In the genomic region with DNA sequence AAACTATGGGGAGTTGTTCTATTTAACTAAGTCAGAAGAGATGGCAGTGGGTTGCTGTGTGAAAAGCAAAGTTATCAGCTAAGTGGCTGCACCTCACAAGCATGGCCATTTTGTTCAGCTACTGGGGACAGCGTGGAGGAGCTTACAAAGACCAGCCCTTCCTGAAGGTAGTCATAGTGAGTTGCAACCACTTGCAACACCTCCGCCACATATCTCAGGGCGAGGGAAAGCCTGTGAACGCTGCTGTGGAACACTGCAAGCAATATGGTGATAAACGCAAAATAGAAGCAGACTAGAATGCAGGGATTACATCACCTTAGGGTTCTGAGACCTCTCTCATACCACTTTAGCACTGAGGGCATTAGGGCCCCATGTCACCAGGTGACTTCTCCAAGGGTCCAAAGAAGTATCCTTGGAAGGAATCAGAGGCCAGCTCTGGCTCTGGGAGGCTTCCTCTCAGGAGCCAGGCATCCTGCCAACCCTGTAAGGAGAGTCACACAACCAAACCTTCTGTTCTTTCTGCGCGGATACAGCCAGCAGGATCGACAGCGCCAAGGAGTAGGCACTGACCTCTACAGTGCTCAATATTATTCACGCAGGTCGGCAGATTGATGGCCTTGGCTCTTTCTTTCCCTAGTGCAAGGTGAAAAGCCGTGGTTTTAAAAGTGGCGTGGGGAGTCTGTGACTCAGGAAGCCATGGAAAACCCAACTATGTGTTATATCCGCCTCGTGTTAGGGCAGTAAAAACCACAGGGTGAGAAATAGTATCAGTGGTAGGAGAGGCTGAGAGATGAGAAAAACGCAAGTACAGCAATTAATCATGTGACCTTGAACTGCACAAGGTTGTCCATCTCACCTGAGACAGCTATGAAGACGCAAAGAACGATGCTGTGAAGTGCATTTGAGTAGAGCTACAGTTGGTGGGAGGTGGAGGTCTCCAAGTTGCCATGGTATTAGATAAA, we compare ENCODE assay signal across 16 mouse cellular contexts. TPM values are rescaled to one million over a fixed set of nuclear protein-coding genes. Genes with fewer than 3 reads are reported as not detected.
DNase-seq lines count a peak whose midpoint lies in the region; ATAC-seq and TF ChIP-seq lines count a peak whose summit lies in the region.
"Had no signal": no experiment of that assay in that cellular context is flagged by ENCODE, and none has a peak within 500 bp of the region (broad histone marks: within the 10 kb centered on the region; RNA-seq: fewer than 3 reads in every experiment).

No protein-coding gene starts in this region.

- no peaks in the 10 kb centered on the region for H3K9me3 ChIP-seq in limb, embryonic 10.5 days (replicated peaks)
- H3K9me3 ChIP-seq in hindbrain, embryonic 13.5 days, result no peaks in the 10 kb centered on the region
- no peaks in the 10 kb centered on the region for H3K9me3 ChIP-seq in hindbrain, postnatal 0 days (ENCODE audit: low read length)
- H3K9me3 ChIP-seq: embryonic facial prominence, embryonic 13.5 days; lung, embryonic 15.5 days; neural tube, embryonic 15.5 days had no signal

- no peaks in the 10 kb centered on the region; the same call in 1 of the 2 replicates for H3K27me3 ChIP-seq in cerebellum, adult 2 months (ENCODE audit: control insufficient read depth, insufficient read depth, low read length)
- H3K27me3 ChIP-seq in limb, embryonic 10.5 days (ENCODE audit: low read depth, poor library complexity, severe bottlenecking), result no peaks in the 10 kb centered on the region
- H3K27me3 ChIP-seq in hindbrain, embryonic 13.5 days, result no peaks in the 10 kb centered on the region
- H3K27me3 ChIP-seq in hindbrain, postnatal 0 days (ENCODE audit: insufficient read depth, low read length), result no peaks in the 10 kb centered on the region
- H3K27me3 ChIP-seq: embryonic facial prominence, embryonic 13.5 days; lung, embryonic 15.5 days; neural tube, embryonic 15.5 days had no signal

- DNase-seq in layer of hippocampus, adult 11-12 months (ENCODE audit: low spot score), result peak; percentile 6
- DNase-seq in layer of hippocampus, adult 9-11 months, result no peak
- DNase-seq in cerebellum, adult 2 months, result peak; percentile 49 to 63
- DNase-seq in limb, embryonic 10.5 days (ENCODE audit: low spot score), result no peak
- DNase-seq in retina, embryonic 14.5 days (ENCODE audit: low spot score), result no peak
- DNase-seq in hindbrain, postnatal 0 days (ENCODE audit: low spot score), result no peak
- DNase-seq: midbrain, embryonic 14.5 days; spleen, adult 18-20 months had no signal

- WGBS in cerebellum, adult 2 months, result 47% methylated on average over 18 of the region's 18 CpGs
- WGBS in limb, embryonic 10.5 days, result 86% methylated on average over 18 of the region's 18 CpGs
- 90% methylated on average over 18 of the region's 18 CpGs for WGBS in hindbrain, embryonic 13.5 days
- 78% methylated on average over 18 of the region's 18 CpGs for WGBS in hindbrain, postnatal 0 days

- peaks cover 2% of the 10 kb centered on the region for H3K4me1 ChIP-seq in cerebellum, adult 2 months (ENCODE audit: control insufficient read depth, insufficient read depth, low read length)
- H3K4me1 ChIP-seq in limb, embryonic 10.5 days, result peaks cover 37% of the 10 kb centered on the region
- H3K4me1 ChIP-seq in hindbrain, embryonic 13.5 days (replicated peaks), result no peaks in the 10 kb centered on the region
- no peaks in the 10 kb centered on the region for H3K4me1 ChIP-seq in hindbrain, postnatal 0 days (ENCODE audit: insufficient read depth, low read length)
- H3K4me1 ChIP-seq: lung, embryonic 15.5 days; neural tube, embryonic 15.5 days had no signal

- no peak for TF ChIP-seq CTCF in cerebellum, adult 2 months (IDR thresholded peaks at IDR 0.05; ENCODE audit: borderline replicate concordance, insufficient read depth, low read depth, low read length)
- TF ChIP-seq CTCF in hindbrain, postnatal 0 days (IDR thresholded peaks at IDR 0.05; ENCODE audit: low read depth), result no peak

- no peak overlapping the region for H3K9ac ChIP-seq in hindbrain, embryonic 13.5 days
- H3K9ac ChIP-seq in hindbrain, postnatal 0 days (replicated peaks; ENCODE audit: low read length), result no peak overlapping the region
- H3K9ac ChIP-seq: embryonic facial prominence, embryonic 13.5 days; lung, embryonic 15.5 days; neural tube, embryonic 15.5 days had no signal

- peak; percentile 51 for ATAC-seq in CD4-positive, CD25-positive, alpha-beta regulatory T cell, adult 4 months
- ATAC-seq in hindbrain, embryonic 13.5 days (ENCODE audit: low FRiP score), result no peak
- ATAC-seq in hindbrain, postnatal 0 days, result no peak

- no peak for TF ChIP-seq POLR2A in cerebellum, adult 2 months (IDR thresholded peaks at IDR 0.05; ENCODE audit: borderline replicate concordance, insufficient read depth, low read length)

- H3K4me3 ChIP-seq in cerebellum, adult 2 months (replicated peaks; ENCODE audit: insufficient read depth, low read depth, low read length), result no peak overlapping the region
- no peak overlapping the region for H3K4me3 ChIP-seq in limb, embryonic 10.5 days
- no peak overlapping the region for H3K4me3 ChIP-seq in hindbrain, embryonic 13.5 days
- H3K4me3 ChIP-seq in hindbrain, postnatal 0 days (ENCODE audit: low read length), result no peak overlapping the region
- H3K4me3 ChIP-seq: embryonic facial prominence, embryonic 13.5 days; lung, embryonic 15.5 days; neural tube, embryonic 15.5 days had no signal

- no peak overlapping the region for H3K27ac ChIP-seq in cerebellum, adult 2 months (ENCODE audit: insufficient read depth, low read length)
- H3K27ac ChIP-seq in limb, embryonic 10.5 days, result peak overlapping the region; percentile 77
- no peak overlapping the region for H3K27ac ChIP-seq in hindbrain, embryonic 13.5 days
- no peak overlapping the region for H3K27ac ChIP-seq in hindbrain, postnatal 0 days
- H3K27ac ChIP-seq: embryonic facial prominence, embryonic 13.5 days; lung, embryonic 15.5 days; neural tube, embryonic 15.5 days had no signal

- H3K4me2 ChIP-seq in hindbrain, embryonic 13.5 days, result no peak overlapping the region
- H3K4me2 ChIP-seq in hindbrain, postnatal 0 days (ENCODE audit: low read depth, low read length), result no peak overlapping the region
- H3K4me2 ChIP-seq: embryonic facial prominence, embryonic 13.5 days; lung, embryonic 15.5 days; neural tube, embryonic 15.5 days had no signal

- H3K36me3 ChIP-seq in limb, embryonic 10.5 days, result no peaks in the 10 kb centered on the region
- H3K36me3 ChIP-seq in hindbrain, embryonic 13.5 days, result no peaks in the 10 kb centered on the region
- no peaks in the 10 kb centered on the region for H3K36me3 ChIP-seq in hindbrain, postnatal 0 days (ENCODE audit: insufficient read depth, low read length)
- H3K36me3 ChIP-seq: embryonic facial prominence, embryonic 13.5 days; lung, embryonic 15.5 days; neural tube, embryonic 15.5 days had no signal

RNA-seq across cellular contexts. Expression of gene Itk, which starts 27.0 kb away (rescaled TPM):
- 100 to 1,000 TPM; 152 to 211 TPM for polyA plus RNA-seq in CD4-positive, CD25-positive, alpha-beta regulatory T cell, adult 4 months (2017; shearing (Covaris generic))
- polyA plus RNA-seq in cerebellum, adult 2 months (2012; rRNA removed), result 0.30 and 0.39 TPM in 2 replicates
- polyA plus RNA-seq in limb, embryonic 10.5 days (2016; fragmentation: Nextera tagmentation; extraction: Ambion mirVana), result not detected in 2 replicates
- not detected in 2 replicates for polyA plus RNA-seq in hindbrain, embryonic 13.5 days (2015; fragmentation: Nextera tagmentation; extraction: Ambion mirVana)
- total RNA-seq in hindbrain, postnatal 0 days (2014; rRNA removed), result not detected in 2 replicates
- polyA plus RNA-seq in hindbrain, postnatal 0 days (2015; fragmentation: Nextera tagmentation; extraction: Ambion mirVana), result 0.04 TPM in 1 of 2 replicates, not detected in the other
- polyA plus RNA-seq: embryonic facial prominence, embryonic 13.5 days; heart, embryonic 14.5 days; midbrain, embryonic 14.5 days; neural tube, embryonic 15.5 days had no signal

RNA-seq across cellular contexts. Expression of gene Fam71b, which starts 34.0 kb away (rescaled TPM):
- polyA plus RNA-seq in CD4-positive, CD25-positive, alpha-beta regulatory T cell, adult 4 months (2017; shearing (Covaris generic)), result under 1 TPM in 1 of 2 experiments, not detected in 1; 0.28 TPM
- not detected in 2 replicates for polyA plus RNA-seq in cerebellum, adult 2 months (2012; rRNA removed)
- not detected in 2 replicates for polyA plus RNA-seq in limb, embryonic 10.5 days (2016; fragmentation: Nextera tagmentation; extraction: Ambion mirVana)
- polyA plus RNA-seq in hindbrain, embryonic 13.5 days (2015; fragmentation: Nextera tagmentation; extraction: Ambion mirVana), result not detected in 2 replicates
- not detected in 2 replicates for total RNA-seq in hindbrain, postnatal 0 days (2014; rRNA removed)
- polyA plus RNA-seq in hindbrain, postnatal 0 days (2015; fragmentation: Nextera tagmentation; extraction: Ambion mirVana), result not detected in 2 replicates
- total RNA-seq: left cerebral cortex, postnatal 25 days had no signal
- polyA plus RNA-seq: embryonic facial prominence, embryonic 13.5 days; heart, embryonic 14.5 days; intestine, embryonic 14.5 days; midbrain, embryonic 14.5 days; neural tube, embryonic 15.5 days had no signal

RNA-seq across cellular contexts. Expression of gene Cyfip2, which starts 49.7 kb away (rescaled TPM):
- polyA plus RNA-seq in CD4-positive, CD25-positive, alpha-beta regulatory T cell, adult 4 months (2017; shearing (Covaris generic)), result 10 to 100 TPM; 62.3 to 90.1 TPM
- polyA plus RNA-seq in cerebellum, adult 2 months (2012; rRNA removed), result 200 and 203 TPM in 2 replicates
- 9.7 and 14.7 TPM in 2 replicates for polyA plus RNA-seq in limb, embryonic 10.5 days (2016; fragmentation: Nextera tagmentation; extraction: Ambion mirVana)
- polyA plus RNA-seq in hindbrain, embryonic 13.5 days (2015; fragmentation: Nextera tagmentation; extraction: Ambion mirVana), result 74.9 and 83.6 TPM in 2 replicates
- 136 and 162 TPM in 2 replicates for total RNA-seq in hindbrain, postnatal 0 days (2014; rRNA removed)
- 72.4 and 79.1 TPM in 2 replicates for polyA plus RNA-seq in hindbrain, postnatal 0 days (2015; fragmentation: Nextera tagmentation; extraction: Ambion mirVana)

Comparison
In these comparisons a context has a peak if more than half of its experiments do, and no peak if none do; other contexts are left out.
1. DNase-seq: peak in layer of hippocampus, adult 11-12 months (single experiment) and cerebellum, adult 2 months (2 of 2); none in layer of hippocampus, adult 9-11 months (single experiment), limb, embryonic 10.5 days (single experiment), retina, embryonic 14.5 days (single experiment) and hindbrain, postnatal 0 days (single experiment).
2. RNA of gene Itk, which starts 27.0 kb away (polyA plus RNA-seq): 152 to 211 TPM in CD4-positive, CD25-positive, alpha-beta regulatory T cell, adult 4 months; 0.30 to 0.39 TPM in cerebellum, adult 2 months, 0.04 TPM in hindbrain, postnatal 0 days, not detected in limb, embryonic 10.5 days and not detected in hindbrain, embryonic 13.5 days; every median in the first group is over 100 times any median in the second.